Mouse (Mus musculus): ENCODE results near the gene Capn5. TPM values are rescaled to one million over a fixed set of nuclear protein-coding genes. Genes with fewer than 3 reads are reported as not detected.
"Not testable (repeated sequence)": the region's sequence is repeated elsewhere in the genome, so short reads cannot be mapped to it uniquely, and the experiment has no call there.

Capn5 gene
- polyA plus RNA-seq, 1 experiment from 2014 or later: 5.0 TPM

DNA sequence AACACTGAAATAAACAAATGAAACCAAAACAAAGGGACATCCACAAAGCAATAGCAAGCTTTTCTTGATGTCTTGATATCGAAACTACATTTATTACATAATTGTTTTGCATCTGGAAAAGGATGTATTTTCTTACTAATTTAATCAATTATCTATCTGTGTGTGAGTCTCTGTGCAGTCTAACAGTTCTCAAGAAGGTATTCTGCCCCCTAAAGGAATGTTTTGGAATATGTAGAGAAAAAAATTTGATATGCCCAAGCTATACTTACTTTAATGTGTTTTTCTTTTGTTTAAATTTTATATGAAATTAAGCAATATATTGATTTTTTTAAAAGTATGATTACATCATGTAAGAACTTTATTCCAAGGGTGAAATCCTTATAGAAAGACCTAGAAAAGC, 12.5 kb upstream of the Capn5 start:
- 90% methylated on average over 1 of the region's 1 CpGs for WGBS
- Histone ChIP-seq H3K36me3 (no peaks in the 10 kb centered on the region), H3K27me3 (peaks cover 45% of the 10 kb centered on the region)

DNA sequence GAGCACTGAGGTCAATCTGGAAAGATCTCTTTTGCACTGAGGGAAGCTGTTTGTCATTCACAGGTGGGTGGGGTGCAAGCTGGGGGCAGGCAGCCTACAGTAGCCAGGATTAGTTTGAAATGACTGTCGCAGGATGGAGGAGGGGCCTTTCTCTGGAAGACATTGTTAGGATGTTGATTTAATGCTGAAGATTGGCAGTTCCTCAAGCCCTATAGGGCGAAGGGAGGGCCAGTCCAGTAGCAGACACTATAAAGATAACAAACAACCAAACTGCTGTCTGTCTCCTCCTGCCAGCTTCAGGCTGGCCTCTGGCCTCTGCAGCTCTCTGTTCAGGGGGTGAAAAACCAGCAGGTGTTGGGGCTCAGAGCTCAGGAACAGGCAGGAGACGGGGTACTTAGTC, 11.7 kb upstream of the Capn5 start:
- H3K9ac ChIP-seq: no peak overlapping the region
- 35% methylated on average over 3 of the region's 3 CpGs for WGBS

More for the DNA sequence above, 12.5 kb upstream of the Capn5 start:
- Histone ChIP-seq H3K9ac (no peak overlapping the region), H3K4me3 (no peak overlapping the region), H3K4me1 (peaks cover 11% of the 10 kb centered on the region), H3K4me2 (replicated peaks) (no peak overlapping the region), H3K27ac (no peak overlapping the region), H3K9me3 (no peaks in the 10 kb centered on the region)
- ATAC-seq (ENCODE audit: insufficient number of reproducible peaks, insufficient read depth, low FRiP score, low TSS enrichment): no peak

DNA sequence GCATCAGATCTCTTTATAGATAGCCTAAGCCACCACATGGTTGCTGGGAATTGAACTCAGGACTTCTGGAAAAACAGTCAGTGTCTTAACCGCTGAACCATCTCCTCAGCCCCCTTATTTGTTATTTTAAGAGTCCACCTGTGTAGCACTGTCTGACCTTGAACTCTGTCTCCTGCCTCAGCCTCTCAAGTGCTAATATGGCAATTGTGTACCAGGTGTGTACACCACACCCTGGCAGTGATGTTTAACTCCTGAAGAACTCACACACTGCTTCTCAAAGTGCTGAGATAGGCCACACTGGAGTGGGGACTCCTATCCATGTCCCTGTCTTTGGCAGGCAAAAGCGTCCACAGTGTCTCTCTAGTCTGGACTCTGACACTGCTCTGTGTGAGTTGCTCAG, 10.6 kb upstream of the Capn5 start:
- peaks cover 3% of the 10 kb centered on the region for H3K4me1 ChIP-seq
- H3K4me3 ChIP-seq: no peak overlapping the region
- no peak overlapping the region for H3K9ac ChIP-seq
- 80% methylated on average over 2 of the region's 2 CpGs for WGBS
- no peaks in the 10 kb centered on the region for H3K9me3 ChIP-seq
- no peak overlapping the region for H3K27ac ChIP-seq
- H3K36me3 ChIP-seq: no peaks in the 10 kb centered on the region
- H3K27me3 ChIP-seq: peaks cover 26% of the 10 kb centered on the region
- ATAC-seq (ENCODE audit: insufficient number of reproducible peaks, insufficient read depth, low FRiP score, low TSS enrichment): no peak
- no peak overlapping the region for H3K4me2 ChIP-seq (replicated peaks)

More for the DNA sequence above, 11.7 kb upstream of the Capn5 start:
- ATAC-seq (ENCODE audit: insufficient number of reproducible peaks, insufficient read depth, low FRiP score, low TSS enrichment): no peak
- peaks cover 36% of the 10 kb centered on the region for H3K27me3 ChIP-seq
- no peak overlapping the region for H3K4me3 ChIP-seq
- no peaks in the 10 kb centered on the region for H3K9me3 ChIP-seq
- no peak overlapping the region for H3K27ac ChIP-seq
- H3K4me1 ChIP-seq: peaks cover 11% of the 10 kb centered on the region
- H3K4me2 ChIP-seq (replicated peaks): no peak overlapping the region
- no peaks in the 10 kb centered on the region for H3K36me3 ChIP-seq

DNA sequence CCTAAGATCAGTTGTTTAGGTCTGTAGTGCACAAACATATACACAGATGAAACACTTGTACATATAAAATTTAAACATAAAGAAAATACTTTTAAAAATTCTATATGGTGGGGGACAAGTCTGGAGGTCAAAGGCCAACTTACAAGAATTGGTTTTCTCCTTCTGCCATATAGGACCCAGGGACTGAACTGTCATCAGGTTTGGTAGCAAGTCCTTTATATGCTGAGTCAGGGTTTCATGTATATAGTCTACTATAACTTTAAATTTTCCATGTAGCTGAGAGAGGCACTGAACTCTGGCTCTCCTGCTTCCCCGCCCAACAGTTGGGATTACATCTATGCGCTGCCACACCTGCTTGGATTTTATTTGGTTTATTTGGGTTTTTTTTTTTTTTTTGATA, 10.2 kb upstream of the Capn5 start:
- no peak overlapping the region for H3K4me2 ChIP-seq (replicated peaks)
- 86% methylated on average over 2 of the region's 2 CpGs for WGBS
- no peaks in the 10 kb centered on the region for H3K4me1 ChIP-seq
- no peak overlapping the region for H3K27ac ChIP-seq
- no peak for ATAC-seq (ENCODE audit: insufficient number of reproducible peaks, insufficient read depth, low FRiP score, low TSS enrichment)
- H3K4me3 ChIP-seq: no peak overlapping the region
- H3K9ac ChIP-seq: no peak overlapping the region
- no peaks in the 10 kb centered on the region for H3K9me3 ChIP-seq
- peaks cover 21% of the 10 kb centered on the region for H3K27me3 ChIP-seq
- no peaks in the 10 kb centered on the region for H3K36me3 ChIP-seq

DNA sequence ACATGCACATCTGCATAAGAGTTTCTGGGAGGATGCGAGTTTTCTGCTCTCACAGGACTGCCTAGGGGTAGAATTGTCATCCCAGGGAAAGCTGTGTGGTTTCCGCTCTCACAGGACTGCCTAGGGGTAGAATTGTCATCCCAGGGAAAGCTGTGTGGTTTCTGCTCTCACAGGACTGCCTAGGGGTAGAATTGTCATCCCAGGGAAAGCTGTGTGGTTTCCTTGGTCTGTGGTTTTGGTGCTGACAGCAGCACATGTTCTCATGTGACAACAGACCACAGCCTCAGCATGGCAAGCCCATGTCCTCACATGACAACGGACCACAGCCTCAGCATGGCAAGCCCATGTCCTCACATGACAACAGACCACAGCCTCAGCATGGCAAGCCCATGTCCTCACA, 9.3 kb upstream of the Capn5 start:
- WGBS: 66% methylated on average over 3 of the region's 3 CpGs

DNA sequence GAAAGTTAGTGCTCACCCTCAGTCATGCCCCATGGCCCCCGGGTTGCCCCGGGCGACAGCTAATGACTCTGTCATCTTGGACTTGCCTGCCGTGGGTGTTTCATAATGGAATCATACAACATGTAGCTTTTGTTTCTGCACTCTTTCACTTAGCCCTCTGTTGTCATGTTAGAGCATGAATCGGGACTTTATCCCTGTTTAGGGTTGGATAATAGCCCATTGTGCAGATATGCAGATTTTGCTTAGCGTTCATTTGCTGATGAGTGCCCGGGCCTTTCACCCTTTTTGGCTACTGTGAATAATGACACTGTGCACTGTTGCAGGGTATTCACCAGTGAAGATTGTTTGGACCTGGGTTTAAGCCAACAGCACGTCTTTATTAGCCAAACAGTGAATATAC, 8.6 kb upstream of the Capn5 start:
- WGBS: 69% methylated on average over 8 of the region's 8 CpGs
- no peaks in the 10 kb centered on the region for H3K36me3 ChIP-seq
- H3K4me2 ChIP-seq (replicated peaks): no peak overlapping the region
- no peak for ATAC-seq (ENCODE audit: insufficient number of reproducible peaks, insufficient read depth, low FRiP score, low TSS enrichment)
- no peaks in the 10 kb centered on the region for H3K9me3 ChIP-seq
- no peak overlapping the region for H3K9ac ChIP-seq
- no peaks in the 10 kb centered on the region for H3K4me1 ChIP-seq
- H3K4me3 ChIP-seq: no peak overlapping the region
- H3K27ac ChIP-seq: no peak overlapping the region
- H3K27me3 ChIP-seq: peaks cover 5% of the 10 kb centered on the region; the same call in 1 of the 2 replicates

More for the DNA sequence above, 9.3 kb upstream of the Capn5 start:
- peaks cover 12% of the 10 kb centered on the region for H3K27me3 ChIP-seq
- H3K36me3 ChIP-seq; H3K4me3 ChIP-seq; H3K9me3 ChIP-seq; H3K4me1 ChIP-seq; H3K27ac ChIP-seq; H3K9ac ChIP-seq; H3K4me2 ChIP-seq (replicated peaks); ATAC-seq (ENCODE audit: insufficient number of reproducible peaks, insufficient read depth, low FRiP score, low TSS enrichment): not testable (repeated sequence)

DNA sequence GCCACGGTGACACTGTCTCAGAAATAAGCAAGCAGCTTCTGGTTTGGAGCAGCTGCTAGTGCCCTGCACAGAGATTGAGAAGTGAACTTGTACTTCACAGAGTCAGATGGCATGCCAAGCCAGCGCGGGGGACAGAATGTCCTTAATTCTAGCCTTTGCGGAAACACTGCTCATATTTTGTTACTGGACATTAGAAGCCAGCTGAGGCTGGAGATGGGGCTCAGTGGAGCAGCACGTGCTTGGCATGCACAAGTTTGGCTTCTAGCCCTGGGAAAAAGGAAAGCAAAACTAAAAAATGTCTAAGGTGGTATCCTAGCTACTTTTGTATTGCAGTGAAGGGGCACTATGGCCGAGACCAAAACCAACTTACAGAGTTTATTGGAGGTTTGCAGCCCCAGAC, 7.3 kb upstream of the Capn5 start:
- no peak overlapping the region for H3K27ac ChIP-seq
- H3K36me3 ChIP-seq: no peaks in the 10 kb centered on the region
- H3K4me2 ChIP-seq (replicated peaks): no peak overlapping the region
- WGBS: 81% methylated on average over 6 of the region's 6 CpGs
- H3K4me1 ChIP-seq: no peaks in the 10 kb centered on the region
- no peak for ATAC-seq (ENCODE audit: insufficient number of reproducible peaks, insufficient read depth, low FRiP score, low TSS enrichment)
- H3K27me3 ChIP-seq: no peaks in the 10 kb centered on the region
- no peak overlapping the region for H3K4me3 ChIP-seq
- H3K9ac ChIP-seq: no peak overlapping the region
- no peaks in the 10 kb centered on the region for H3K9me3 ChIP-seq

DNA sequence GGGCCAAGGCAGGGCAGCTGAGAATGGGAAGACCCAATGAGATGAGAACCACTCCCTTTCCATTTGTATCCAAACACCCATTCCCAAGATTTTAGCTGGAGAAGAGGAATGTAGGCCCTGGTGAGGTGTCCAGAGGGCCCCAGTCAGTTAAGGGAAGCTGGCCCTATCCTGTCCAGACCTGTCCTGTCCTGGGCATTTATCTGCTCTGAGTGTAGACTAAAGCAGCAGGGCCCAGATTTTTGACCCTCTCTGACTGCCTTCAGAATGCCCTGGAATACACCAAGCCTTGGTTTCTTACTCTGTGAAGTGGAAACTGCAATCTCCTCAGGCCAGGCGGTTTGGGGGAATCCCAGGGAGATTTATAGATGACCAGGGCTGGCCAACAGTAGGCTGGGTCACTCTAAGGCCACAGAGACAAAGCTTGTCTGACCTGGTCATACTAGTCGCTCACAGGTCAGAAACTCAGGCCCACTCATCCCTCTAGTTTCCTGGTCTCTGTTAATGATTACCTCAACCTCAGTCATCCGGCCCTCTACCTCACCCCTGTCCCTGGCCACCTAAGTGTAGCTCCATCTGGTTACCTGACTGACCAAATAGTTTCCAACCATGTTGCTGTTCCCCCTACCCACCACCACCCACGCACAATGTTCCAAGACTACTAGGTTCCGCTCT, 622 bp upstream of the Capn5 start:
- H3K27me3 ChIP-seq: no peaks in the 10 kb centered on the region; the same call in 1 of the 2 replicates
- H3K27ac ChIP-seq: no peak overlapping the region
- 87% methylated on average over 5 of the region's 5 CpGs for WGBS

DNA sequence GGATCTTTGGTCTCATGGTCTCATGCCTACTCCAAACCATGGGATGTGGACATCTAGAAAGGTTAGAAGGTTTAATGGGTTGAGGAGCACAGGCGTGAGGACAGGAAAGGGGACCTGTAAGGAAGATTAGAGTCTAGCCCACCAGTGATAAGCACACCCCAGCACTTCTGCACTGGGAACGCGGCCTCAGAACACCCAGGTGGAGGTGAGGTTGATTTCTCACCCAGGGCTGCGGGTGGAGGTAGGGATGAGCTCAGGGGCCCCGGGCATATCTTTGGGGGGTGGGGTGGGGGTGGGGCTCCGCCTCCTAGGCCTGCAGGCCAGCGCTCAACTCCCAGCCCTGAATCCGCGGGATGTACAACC, 527 bp downstream of the Capn5 start:
- Histone ChIP-seq H3K9ac (peak overlapping the region; percentile 67), H3K36me3 (no peaks in the 10 kb centered on the region), H3K27me3 (no peaks in the 10 kb centered on the region; the same call in 1 of the 2 replicates), H3K4me3 (peak overlapping the region; percentile 75), H3K27ac (0 out of 2 replicates have a peak overlapping the region, but pooled peaks have one; percentile 30), H3K4me1 (peaks cover 9% of the 10 kb centered on the region), H3K4me2 (replicated peaks) (peak overlapping the region; percentile 87), H3K9me3 (no peaks in the 10 kb centered on the region)
- WGBS: 6% methylated on average over 9 of the region's 9 CpGs
- ATAC-seq (ENCODE audit: insufficient number of reproducible peaks, insufficient read depth, low FRiP score, low TSS enrichment): peak; percentile 25; the same call in 1 of the 2 replicates

More for the DNA sequence above, 622 bp upstream of the Capn5 start:
- Histone ChIP-seq H3K9ac (peak overlapping the region; percentile 67; the same call in 1 of the 2 replicates), H3K4me2 (replicated peaks) (peak overlapping the region; percentile 87), H3K4me1 (peaks cover 9% of the 10 kb centered on the region; the same call in 1 of the 2 replicates), H3K9me3 (no peaks in the 10 kb centered on the region), H3K36me3 (no peaks in the 10 kb centered on the region), H3K4me3 (peak overlapping the region; percentile 75)
- peak; percentile 48; the same call in 1 of the 2 replicates for ATAC-seq (ENCODE audit: insufficient number of reproducible peaks, insufficient read depth, low FRiP score, low TSS enrichment)

DNA sequence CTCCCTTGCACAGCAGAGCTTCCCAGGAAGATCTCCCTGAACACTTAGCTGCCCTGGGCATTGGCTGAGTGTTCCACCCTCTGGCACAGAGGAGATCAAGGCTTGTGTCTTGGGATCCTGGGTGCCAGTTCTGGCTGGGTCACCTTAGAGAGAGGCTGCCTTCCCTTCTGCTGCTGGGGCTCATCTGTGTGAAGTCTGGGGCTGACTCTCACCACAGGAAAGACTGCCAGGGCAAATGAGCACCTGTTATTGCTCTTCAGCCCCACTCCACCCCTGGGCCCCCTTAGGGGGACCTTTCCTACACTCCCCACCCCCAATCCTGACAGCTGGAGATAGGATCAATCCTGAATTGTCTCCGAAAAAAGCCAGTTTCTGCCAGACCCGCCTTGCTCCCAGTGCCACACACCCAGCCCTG, 996 bp downstream of the Capn5 start:
- WGBS: 50% methylated on average over 2 of the region's 2 CpGs
- Histone ChIP-seq H3K27ac (no peak overlapping the region), H3K9ac (peak overlapping the region; percentile 67; the same call in 1 of the 2 replicates), H3K4me2 (replicated peaks) (peak overlapping the region; percentile 87), H3K36me3 (no peaks in the 10 kb centered on the region), H3K27me3 (no peaks in the 10 kb centered on the region; the same call in 1 of the 2 replicates), H3K9me3 (no peaks in the 10 kb centered on the region), H3K4me1 (peaks cover 9% of the 10 kb centered on the region), H3K4me3 (peak overlapping the region; percentile 75)
- ATAC-seq (ENCODE audit: insufficient number of reproducible peaks, insufficient read depth, low FRiP score, low TSS enrichment): no peak

DNA sequence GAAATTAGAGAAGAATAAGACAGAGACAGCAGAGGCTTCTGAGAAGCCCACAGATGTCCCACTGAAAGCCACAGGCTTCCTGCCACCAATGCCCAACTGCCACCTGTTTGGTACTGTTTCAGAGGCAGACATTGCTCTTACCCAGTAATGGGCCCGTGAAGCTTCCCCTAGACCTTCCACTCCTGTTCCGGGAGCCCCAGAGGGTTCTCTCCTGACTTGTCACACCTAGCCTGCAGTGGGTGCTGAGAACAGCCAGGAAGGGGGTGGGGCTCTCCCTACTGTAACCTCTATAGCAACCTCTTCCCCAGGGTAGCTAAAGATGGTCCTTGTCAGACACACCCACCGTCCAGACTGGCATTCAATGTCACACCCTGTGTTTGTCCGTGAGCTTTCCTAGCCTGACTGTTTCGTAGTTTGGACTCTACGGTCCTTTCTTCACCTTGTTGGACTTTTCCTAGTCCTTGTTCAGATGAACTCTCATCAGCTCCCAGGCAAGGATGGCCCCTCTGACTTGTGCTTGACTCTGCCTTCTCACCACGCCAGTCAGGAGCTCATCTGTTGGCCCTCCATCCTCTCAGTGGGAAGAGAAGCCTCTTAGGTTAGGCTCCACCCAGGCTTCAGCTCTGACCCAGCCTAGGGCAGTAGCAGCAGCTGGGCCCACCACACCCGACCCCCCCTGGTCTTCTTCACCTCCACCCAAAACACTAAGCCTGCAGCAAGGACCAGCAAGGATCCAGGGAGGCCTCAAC, 1.6 kb downstream of the Capn5 start:
- H3K4me3 ChIP-seq: peak overlapping the region; percentile 75; the same call in 1 of the 2 replicates
- H3K9me3 ChIP-seq: no peaks in the 10 kb centered on the region
- H3K9ac ChIP-seq: no peak overlapping the region
- H3K27me3 ChIP-seq: no peaks in the 10 kb centered on the region; the same call in 1 of the 2 replicates
- 80% methylated on average over 8 of the region's 8 CpGs for WGBS
- peaks cover 12% of the 10 kb centered on the region for H3K4me1 ChIP-seq
- H3K27ac ChIP-seq: peak overlapping the region; percentile 30; the same call in 1 of the 2 replicates
- no peaks in the 10 kb centered on the region for H3K36me3 ChIP-seq
- ATAC-seq (ENCODE audit: insufficient number of reproducible peaks, insufficient read depth, low FRiP score, low TSS enrichment): no peak
- H3K4me2 ChIP-seq (replicated peaks): peak overlapping the region; percentile 87; the same call in 1 of the 2 replicates
